Mouse (Mus musculus) liver, embryonic 11.5 days (tissue): Measurements from ENCODE around the gene Endov. TPM values are rescaled to one million over a fixed set of nuclear protein-coding genes. Genes with fewer than 3 reads are reported as not detected.

Experiments used
- ATAC-seq: fragments of 200-750 bp; cut with Nextera tagmentation; replicated peaks from 2 replicates; pipeline ENCODE4 v1.8.0; 2017; ENCODE audit warnings: moderate number of reproducible peaks, mild to moderate bottlenecking, moderate TSS enrichment, moderate library complexity; ENCODE audit not compliant: low FRiP score
- DNase-seq: peaks from one replicate; pipeline ENCODE4 v3.0.0-alpha.2; 2017; ENCODE audit warnings: low spot score
- H3K27ac ChIP-seq: fragments of 300-500 bp; sonication (generic); 2 replicates; pipeline ENCODE4 v1.5.1; 2014; ENCODE audit warnings: mild to moderate bottlenecking, low read depth, low read length, control low read depth
- H3K27me3 ChIP-seq: fragments of 300-500 bp; sonication (generic); replicated peaks from 2 replicates; pipeline ENCODE4 v1.6.1; 2014; ENCODE audit warnings: low read length, mixed read lengths; ENCODE audit not compliant: control insufficient read depth, insufficient read depth
- H3K36me3 ChIP-seq: fragments of 300-500 bp; sonication (generic); 2 replicates; pipeline ENCODE4 v1.6.1; 2014; ENCODE audit warnings: mild to moderate bottlenecking, low read length, moderate library complexity, mixed read lengths; ENCODE audit not compliant: control insufficient read depth, insufficient read depth
- H3K4me1 ChIP-seq: fragments of 300-500 bp; sonication (generic); replicated peaks from 2 replicates; pipeline ENCODE4 v1.6.1; 2014; ENCODE audit warnings: low read length, mixed read lengths; ENCODE audit not compliant: control insufficient read depth, insufficient read depth
- H3K4me2 ChIP-seq: fragments of 300-500 bp; sonication (generic); 2 replicates; pipeline ENCODE4 v1.6.1; 2014; ENCODE audit warnings: mild to moderate bottlenecking, control low read depth, moderate library complexity
- H3K4me3 ChIP-seq: fragments of 300-500 bp; sonication (generic); 2 replicates; pipeline ENCODE4 v1.5.1; 2014; ENCODE audit warnings: low read depth, low read length, control low read depth
- H3K9ac ChIP-seq: fragments of 300-500 bp; sonication (generic); 2 replicates; pipeline ENCODE4 v1.6.1; 2014; ENCODE audit warnings: low read depth, low read length, control low read depth
- H3K9me3 ChIP-seq: fragments of 300-500 bp; sonication (generic); 2 replicates; pipeline ENCODE4 v1.6.1; 2016; ENCODE audit warnings: low read length, inconsistent platforms, mixed read lengths; ENCODE audit not compliant: control insufficient read depth
- WGBS: fragments of 180-500 bp; shearing (Covaris S2); extraction: QIAGEN DNeasy Blood & Tissue Kit; methylation state at CpG from one replicate; pipeline ENCODE4 v1.1.7; 2014; 5-methylcytosine and 5-hydroxymethylcytosine counted together
- polyA plus RNA-seq: library from polyadenylated mRNA; unstranded; fragments of >200 nt; fragmentation: Nextera tagmentation; extraction: Ambion mirVana; gene quantifications from 2 replicates; pipeline ENCODE4 v1.2.1, GENCODE M21; 2014

Gene Endov
- polyA plus RNA-seq, 1 experiment from 2014 or later: 13.2 TPM

DNA sequence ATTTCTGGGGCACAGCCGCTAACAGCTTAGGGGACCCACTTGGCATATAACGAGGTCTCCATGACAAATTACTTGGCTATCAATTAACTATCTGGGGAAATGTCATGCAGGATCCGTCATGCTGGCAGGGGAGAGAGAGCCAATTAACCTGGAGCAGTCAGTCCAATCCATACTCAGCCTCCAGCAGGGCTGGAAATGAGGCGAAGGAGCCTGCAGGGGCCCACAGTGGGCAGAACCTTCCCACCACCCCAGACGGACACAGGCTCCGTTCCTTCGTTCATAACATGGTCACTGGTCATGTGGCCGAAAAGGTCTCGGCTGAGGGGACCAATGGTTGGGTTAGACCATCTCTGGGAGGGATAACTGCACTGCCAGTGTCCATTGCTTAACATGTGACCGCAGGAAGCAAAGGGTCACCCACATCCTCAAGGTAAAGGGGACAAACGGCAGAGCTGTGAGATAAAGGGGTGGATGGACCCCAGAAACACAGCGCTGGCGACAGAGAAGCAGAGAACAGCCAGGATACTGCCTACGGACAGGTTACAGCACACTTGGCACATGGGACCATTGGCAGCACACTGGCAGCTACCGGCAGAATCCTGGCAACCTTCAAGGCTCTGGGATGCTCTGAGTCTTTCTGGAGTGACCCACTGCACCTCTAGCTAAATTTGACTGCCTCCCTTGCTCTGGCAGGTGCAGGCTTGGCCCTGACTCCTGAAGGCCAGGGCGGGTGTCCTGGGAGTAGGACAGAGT, 23.1 kb downstream of the Endov start:
- H3K4me1 ChIP-seq: no peaks in the 10 kb centered on the region
- H3K4me2 ChIP-seq: peak overlapping the region; percentile 43; the same call in 1 of the 2 replicates
- no peaks in the 10 kb centered on the region for H3K9me3 ChIP-seq
- ATAC-seq: no peak
- no peak overlapping the region for H3K27ac ChIP-seq
- DNase-seq: no peak
- H3K9ac ChIP-seq: no peak overlapping the region
- no peaks in the 10 kb centered on the region for H3K36me3 ChIP-seq
- 49% methylated on average over 16 of the region's 16 CpGs for WGBS
- peaks cover 38% of the 10 kb centered on the region for H3K27me3 ChIP-seq
- H3K4me3 ChIP-seq: no peak overlapping the region

DNA sequence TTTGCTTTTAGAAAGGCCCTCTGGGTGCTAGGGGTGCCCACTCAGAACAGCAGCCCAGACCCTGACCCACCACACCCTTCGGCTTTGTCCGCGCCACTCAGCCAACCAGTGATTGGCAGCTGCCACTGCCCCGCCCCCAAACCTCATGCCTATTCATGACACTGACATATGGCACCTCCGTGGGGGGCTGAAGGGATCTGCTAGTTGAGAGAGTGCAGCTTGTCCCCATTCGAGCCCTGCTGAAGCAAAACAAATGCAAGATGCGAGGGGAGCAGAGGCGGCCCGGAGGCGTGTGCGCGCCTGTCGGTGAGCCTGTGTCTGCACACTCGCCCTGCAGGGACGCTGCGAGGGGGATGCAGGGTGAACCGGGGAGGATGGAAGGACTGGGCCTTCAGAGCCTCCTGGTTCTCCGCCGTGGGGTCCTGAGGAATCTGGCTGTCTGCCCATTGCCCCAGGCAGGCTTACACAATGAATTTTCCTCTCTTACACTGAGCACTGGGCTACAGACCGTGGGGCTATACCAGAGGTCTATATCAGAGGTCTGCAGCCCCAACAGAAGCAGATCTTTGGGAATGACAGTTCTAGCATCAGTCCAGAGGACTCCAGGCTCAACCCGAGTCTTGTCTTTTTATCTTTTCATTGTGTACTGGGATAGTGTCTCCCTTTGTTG, 24.0 kb downstream of the Endov start:
- ATAC-seq: no peak
- Histone ChIP-seq H3K9me3 (no peaks in the 10 kb centered on the region), H3K4me1 (no peaks in the 10 kb centered on the region), H3K4me2 (peak overlapping the region; percentile 43), H3K36me3 (no peaks in the 10 kb centered on the region), H3K27ac (no peak overlapping the region), H3K27me3 (peaks cover 38% of the 10 kb centered on the region), H3K4me3 (no peak overlapping the region), H3K9ac (no peak overlapping the region)
- 6% methylated on average over 21 of the region's 21 CpGs for WGBS
- DNase-seq: no peak

DNA sequence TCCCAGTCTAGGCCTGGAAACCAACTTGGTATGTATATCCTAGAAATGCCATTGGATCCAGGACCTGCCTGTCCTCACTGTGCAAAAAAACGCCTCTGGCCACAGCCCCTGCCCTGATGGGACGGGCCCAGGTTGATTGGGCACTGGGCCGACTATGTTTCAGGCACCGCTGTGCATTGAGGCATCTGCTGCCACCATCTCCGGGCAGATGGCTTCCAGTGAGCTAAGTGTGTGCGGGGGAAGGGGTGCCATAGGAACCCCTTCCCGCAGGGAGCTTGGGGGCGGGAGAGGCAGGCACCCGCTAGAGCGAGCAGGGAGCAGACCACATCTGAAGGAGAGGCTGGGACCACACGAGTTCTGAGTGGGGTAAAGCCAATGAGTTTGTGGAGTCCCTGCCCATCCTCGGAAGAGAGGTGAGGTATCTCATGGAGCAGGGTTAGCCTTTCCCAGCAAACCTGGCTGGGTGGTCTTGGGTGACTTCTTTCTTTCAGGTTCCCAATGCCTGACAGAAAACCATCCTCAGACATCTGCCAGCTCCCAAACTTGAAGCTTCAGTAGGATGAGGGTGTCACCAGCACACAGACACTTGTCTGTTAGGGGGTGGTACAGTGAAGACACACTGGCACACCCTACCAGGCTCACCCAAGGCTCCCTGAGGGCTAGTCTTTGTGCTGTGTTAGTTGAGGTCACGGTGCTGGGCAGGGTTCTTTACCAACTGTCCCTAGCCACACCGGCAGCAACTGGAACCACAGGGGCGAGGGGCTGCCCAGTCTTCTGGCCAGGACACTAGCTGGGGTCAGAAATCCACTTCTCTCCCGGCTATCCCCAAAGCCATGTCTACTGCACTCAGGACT, 24.9 kb downstream of the Endov start:
- no peak for DNase-seq
- Histone ChIP-seq H3K27ac (no peak overlapping the region), H3K9me3 (no peaks in the 10 kb centered on the region), H3K27me3 (peaks cover 38% of the 10 kb centered on the region), H3K36me3 (no peaks in the 10 kb centered on the region), H3K9ac (no peak overlapping the region), H3K4me1 (no peaks in the 10 kb centered on the region), H3K4me2 (no peak overlapping the region), H3K4me3 (no peak overlapping the region)
- no peak for ATAC-seq
- 72% methylated on average over 16 of the region's 16 CpGs for WGBS

DNA sequence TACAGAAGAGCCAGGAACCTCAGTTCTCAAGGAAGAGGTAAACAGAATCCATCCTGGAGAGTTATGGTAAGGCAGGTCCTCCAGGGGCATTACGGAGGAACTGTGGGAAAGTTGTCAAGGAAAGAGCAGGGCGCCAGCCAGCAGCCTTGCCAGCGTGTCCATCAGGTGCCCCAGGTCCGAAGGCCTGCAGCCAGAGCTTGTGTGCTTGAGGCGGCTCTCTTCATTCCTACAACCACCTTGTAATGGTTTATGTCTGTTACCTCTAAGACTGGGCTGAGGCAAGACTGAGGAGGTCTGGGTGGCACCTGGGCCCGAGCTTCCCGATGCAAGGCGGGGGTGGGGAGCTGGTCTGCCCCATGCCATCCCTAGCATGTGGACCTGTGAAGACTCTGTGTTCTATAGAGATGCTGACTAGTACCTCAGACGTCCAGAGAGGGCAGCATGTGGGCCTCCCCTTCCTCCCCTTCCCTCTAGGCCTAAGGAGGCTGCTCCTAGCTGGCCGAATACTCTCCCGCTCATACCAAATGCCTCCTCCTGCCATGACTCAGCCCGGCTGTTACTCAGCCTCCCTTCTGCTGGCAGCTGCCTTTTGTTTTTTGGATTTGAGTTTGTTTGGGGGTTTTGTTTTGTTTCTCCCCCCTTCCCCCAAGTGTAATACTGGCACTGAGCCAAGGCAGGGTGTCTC, 25.7 kb downstream of the Endov start:
- no peak for DNase-seq
- Histone ChIP-seq H3K9me3 (no peaks in the 10 kb centered on the region), H3K36me3 (no peaks in the 10 kb centered on the region), H3K9ac (no peak overlapping the region), H3K4me1 (no peaks in the 10 kb centered on the region), H3K27ac (no peak overlapping the region), H3K4me3 (no peak overlapping the region), H3K27me3 (peaks cover 38% of the 10 kb centered on the region), H3K4me2 (no peak overlapping the region)
- ATAC-seq: no peak; the same call in 1 of the 2 replicates
- 65% methylated on average over 12 of the region's 12 CpGs for WGBS

DNA sequence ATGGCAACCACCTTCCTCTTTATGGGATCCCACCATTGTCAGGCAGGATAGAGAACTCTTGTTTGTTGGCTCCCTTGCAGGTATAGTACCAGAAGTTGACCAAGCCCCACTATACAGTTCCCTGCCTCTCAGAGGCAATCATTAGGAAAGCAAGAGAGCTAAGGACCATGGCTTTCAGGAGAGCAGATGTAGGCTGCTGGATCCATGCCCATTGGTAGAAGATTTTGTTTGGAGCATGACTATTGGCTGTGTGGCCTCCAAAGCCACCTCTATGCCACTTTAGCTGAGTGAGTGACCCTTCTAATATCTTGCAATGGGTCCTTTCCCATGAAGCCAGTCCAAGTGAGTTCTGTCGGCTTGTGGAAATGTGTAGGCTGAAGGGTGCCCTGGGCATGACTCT, 28.2 kb downstream of the Endov start:
- DNase-seq (no peak), ATAC-seq (no peak)
- H3K4me3 ChIP-seq: no peak overlapping the region
- no peaks in the 10 kb centered on the region for H3K36me3 ChIP-seq
- WGBS: 100% methylated on average over 1 of the region's 1 CpGs
- no peak overlapping the region for H3K27ac ChIP-seq
- no peaks in the 10 kb centered on the region for H3K4me1 ChIP-seq
- H3K4me2 ChIP-seq: no peak overlapping the region
- no peaks in the 10 kb centered on the region for H3K9me3 ChIP-seq
- peaks cover 21% of the 10 kb centered on the region for H3K27me3 ChIP-seq
- no peak overlapping the region for H3K9ac ChIP-seq

DNA sequence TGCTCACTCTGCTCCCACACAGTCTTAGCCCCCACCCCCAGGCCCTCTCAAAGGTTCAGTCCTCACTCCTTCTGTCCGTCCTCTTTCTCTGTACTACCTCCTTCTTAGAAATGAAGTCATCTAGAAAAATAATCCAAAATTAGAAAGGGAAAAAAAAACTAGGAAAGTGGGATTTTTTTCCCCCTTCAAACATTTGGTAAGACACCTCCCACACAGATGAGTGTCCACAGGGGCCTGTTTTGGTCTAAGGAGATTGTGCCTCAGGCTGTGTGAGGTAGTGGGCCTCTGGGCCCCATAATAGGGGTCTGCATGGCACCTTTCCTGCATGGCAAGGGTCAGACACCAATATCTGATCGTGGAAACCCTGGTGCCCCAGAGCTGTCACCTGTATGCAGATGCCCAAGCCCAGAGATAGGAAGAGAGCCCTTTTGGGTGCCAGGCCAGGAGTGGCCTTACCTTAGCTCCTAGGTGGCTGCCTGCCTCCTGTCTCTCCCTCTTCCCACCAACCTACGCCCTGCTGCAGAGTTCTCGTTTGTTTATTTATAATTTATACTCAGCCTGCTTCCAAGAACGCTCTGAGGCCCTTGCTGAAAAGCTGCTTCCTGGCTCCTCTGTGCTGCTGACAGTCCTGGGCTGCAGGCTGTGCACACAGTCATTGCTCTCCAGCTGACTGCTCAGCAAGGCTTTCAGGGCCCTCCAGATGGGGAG, 29.0 kb downstream of the Endov start:
- no peak for ATAC-seq

DNA sequence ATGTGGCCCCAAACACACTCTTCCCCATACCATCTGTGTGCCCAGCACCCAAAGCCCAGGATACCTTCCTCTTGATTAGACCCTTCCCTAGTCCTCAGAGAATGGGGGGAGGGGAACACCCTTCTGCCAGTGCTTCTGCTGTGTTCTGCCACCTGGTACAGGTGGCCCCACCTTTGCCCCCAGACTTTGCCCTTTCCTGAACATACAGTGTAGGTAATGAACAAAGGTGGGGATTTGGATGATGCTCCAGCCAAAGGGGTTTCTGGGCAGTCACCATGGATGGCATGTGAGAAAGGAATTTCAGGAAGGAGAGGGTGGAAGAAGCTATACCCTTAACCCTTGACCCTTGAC, 29.5 kb downstream of the Endov start:
- Histone ChIP-seq H3K36me3 (no peaks in the 10 kb centered on the region), H3K9ac (no peak overlapping the region), H3K4me3 (no peak overlapping the region), H3K9me3 (no peaks in the 10 kb centered on the region), H3K4me2 (no peak overlapping the region), H3K27me3 (peaks cover 9% of the 10 kb centered on the region), H3K27ac (no peak overlapping the region), H3K4me1 (peaks cover 3% of the 10 kb centered on the region; the same call in 1 of the 2 replicates)
- DNase-seq: no peak
- no peak for ATAC-seq

More for the DNA sequence above, 29.0 kb downstream of the Endov start:
- H3K36me3 ChIP-seq: no peaks in the 10 kb centered on the region
- no peak overlapping the region for H3K4me2 ChIP-seq
- peaks cover 13% of the 10 kb centered on the region for H3K27me3 ChIP-seq
- no peak overlapping the region for H3K9ac ChIP-seq
- no peak overlapping the region for H3K4me3 ChIP-seq
- no peak for DNase-seq
- 62% methylated on average over 5 of the region's 5 CpGs for WGBS
- no peak overlapping the region for H3K27ac ChIP-seq
- H3K9me3 ChIP-seq: no peaks in the 10 kb centered on the region
- H3K4me1 ChIP-seq: peaks cover 3% of the 10 kb centered on the region; the same call in 1 of the 2 replicates
